Mouse (Mus musculus): ENCODE measurements around the gene Siglece. TPM values are rescaled to one million over a fixed set of nuclear protein-coding genes. Genes with fewer than 3 reads are reported as not detected.

Gene Siglece
- 0.16 and 0.19 TPM in 2 replicates for polyA plus RNA-seq (2012; rRNA removed)

GRCm38 (mm10) chr7:43660002-43660401 lies at the start of gene Siglece:
Gene Siglece, minus strand, starts transcription at chr7:43660161.

GRCm38 (mm10) chr7:43690118-43690517 lies 30.2 kb upstream of the Siglece start, which contains the start of gene Klk14:
Gene Klk14, plus strand, starts transcription at chr7:43690418.

GRCm38 (mm10) chr7:43671809-43672580 lies 12.0 kb upstream of the Siglece start, which contains the start of gene Ctu1:
Gene Ctu1, plus strand, starts transcription at chr7:43672016.

GRCm38 (mm10) chr7:43634500-43634899 lies 25.5 kb downstream of the Siglece start, which contains the start of gene Ceacam18:
Gene Ceacam18, plus strand, starts transcription at chr7:43634707.

GRCm38 (mm10) chr7:43606896-43607742 lies 52.8 kb downstream of the Siglece start, which contains the start of gene Zfp819:
Gene Zfp819, plus strand, starts transcription at chr7:43607169.

Other genes starting within 250 kb of the Siglece start
- gene Lim2, start 232.5 kb downstream of the Siglece start, polyA plus RNA-seq (2012; rRNA removed): not detected in 2 replicates
- gene Nkg7, start 223.1 kb downstream of the Siglece start, polyA plus RNA-seq (2012; rRNA removed): 0.08 TPM in 1 of 2 replicates, not detected in the other
- not detected in 2 replicates for gene Cldnd2, start 219.4 kb downstream of the Siglece start, polyA plus RNA-seq (2012; rRNA removed)
- 67.2 and 78.6 TPM in 2 replicates for gene Etfb, start 216.1 kb downstream of the Siglece start, polyA plus RNA-seq (2012; rRNA removed)
- 1.2 and 1.4 TPM in 2 replicates for gene Gm45233, start 216.0 kb downstream of the Siglece start, polyA plus RNA-seq (2012; rRNA removed)
- 7.7 and 9.7 TPM in 2 replicates for gene Vsig10l, start 197.0 kb downstream of the Siglece start, polyA plus RNA-seq (2012; rRNA removed)
- 67.3 and 80.8 TPM in 2 replicates for gene Iglon5, start 170.1 kb downstream of the Siglece start, polyA plus RNA-seq (2012; rRNA removed)
- gene 4931406B18Rik, start 154.2 kb downstream of the Siglece start, polyA plus RNA-seq (2012; rRNA removed): not detected in 2 replicates
- 0.93 and 1.6 TPM in 2 replicates for gene Cd33, start 115.7 kb downstream of the Siglece start, polyA plus RNA-seq (2012; rRNA removed)
- gene Zfp658, start 97.9 kb downstream of the Siglece start, polyA plus RNA-seq (2012; rRNA removed): 13.1 and 13.3 TPM in 2 replicates
- 8.7 and 9.2 TPM in 2 replicates for gene Zfp719, start 80.6 kb downstream of the Siglece start, polyA plus RNA-seq (2012; rRNA removed)
- 0.27 and 0.33 TPM in 2 replicates for gene Zfp819, start 53.0 kb downstream of the Siglece start, polyA plus RNA-seq (2012; rRNA removed)
- gene Ceacam18, start 25.5 kb downstream of the Siglece start, polyA plus RNA-seq (2012; rRNA removed): 0.03 and 0.08 TPM in 2 replicates
- 26.2 and 27.5 TPM in 2 replicates for gene Ctu1, start 11.9 kb upstream of the Siglece start, polyA plus RNA-seq (2012; rRNA removed)
- 0.08 TPM in 1 of 2 replicates, not detected in the other for gene Klk14, start 30.3 kb upstream of the Siglece start, polyA plus RNA-seq (2012; rRNA removed)
- gene Klk13, start 52.4 kb upstream of the Siglece start, polyA plus RNA-seq (2012; rRNA removed): 0.07 and 0.16 TPM in 2 replicates
- not detected in 2 replicates for gene Klk12, start 108.7 kb upstream of the Siglece start, polyA plus RNA-seq (2012; rRNA removed)
- 0.73 TPM in 1 of 2 replicates, not detected in the other for gene Klk11, start 114.4 kb upstream of the Siglece start, polyA plus RNA-seq (2012; rRNA removed)
- 0.07 and 0.28 TPM in 2 replicates for gene Klk10, start 120.9 kb upstream of the Siglece start, polyA plus RNA-seq (2012; rRNA removed)
- not detected in 2 replicates for gene Klk9, start 131.7 kb upstream of the Siglece start, polyA plus RNA-seq (2012; rRNA removed)
- gene Klk8, start 137.4 kb upstream of the Siglece start, polyA plus RNA-seq (2012; rRNA removed): 10.5 and 12.3 TPM in 2 replicates
- gene Klk7, start 151.1 kb upstream of the Siglece start, polyA plus RNA-seq (2012; rRNA removed): 0.21 and 0.25 TPM in 2 replicates
- not detected in 2 replicates for gene Klk6, start 164.3 kb upstream of the Siglece start, polyA plus RNA-seq (2012; rRNA removed)
- gene Klk5, start 181.8 kb upstream of the Siglece start, polyA plus RNA-seq (2012; rRNA removed): not detected in 2 replicates
- gene Klk4, start 221.0 kb upstream of the Siglece start, polyA plus RNA-seq (2012; rRNA removed): 0.18 and 0.59 TPM in 2 replicates